Mouse (Mus musculus): Measurements from ENCODE around the gene Cp. TPM values are rescaled to one million over a fixed set of nuclear protein-coding genes. Genes with fewer than 3 reads are reported as not detected.
A peak's percentile ranks its signal among the peaks of the same experiment; 100 is the strongest.

Gene Cp
- total and polyA plus RNA-seq, 3 experiments: 0.28 to 4.8 (median 0.33) TPM

GRCm38 (mm10) chr3:20002786-20003185 lies 45.9 kb downstream of the Cp start:
- Histone ChIP-seq H3K36me3 (replicated peaks in 1 of 2; ENCODE audit: control insufficient read depth in 1 of 2, insufficient read depth in 1 of 2, low read length in 1 of 2) (peaks cover 40 to 64% of the 10 kb centered on the region in 2 experiments), H3K27ac (ENCODE audit: insufficient read depth, low read depth) (no peak overlapping the region)
- dilution Hi-C loops (cut with MboI; ENCODE audit: extremely low pct_ligation_motif_present, extremely low pct_unique_long_range_greater_than_20kb, low sequenced_read_pairs): no loop called here

DNA sequence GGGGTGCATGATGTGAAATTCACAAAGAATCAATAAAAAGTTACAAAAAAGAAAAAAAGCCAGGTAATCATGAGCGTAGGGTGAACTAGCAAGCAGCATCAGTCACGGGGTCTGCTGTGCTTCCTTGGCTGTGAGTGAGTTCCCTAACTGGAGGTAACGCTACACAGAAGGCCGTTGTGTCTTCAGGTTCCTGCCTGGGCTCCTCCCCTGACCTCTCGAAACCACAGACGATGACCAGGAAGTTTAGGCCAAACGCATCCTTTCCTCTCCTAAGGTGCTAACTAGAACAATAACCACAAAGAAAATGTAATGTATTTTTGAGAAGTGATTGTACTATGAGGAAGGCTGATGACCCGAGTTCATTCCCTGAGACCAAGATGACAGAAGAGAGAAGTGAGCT lies 47.6 kb downstream of the Cp start:
- peaks cover 43 to 70% of the 10 kb centered on the region in 2 experiments for H3K36me3 ChIP-seq (replicated peaks in 1 of 2; ENCODE audit: control insufficient read depth in 1 of 2, insufficient read depth in 1 of 2, low read length in 1 of 2)
- no peak for TF ChIP-seq E2F4 (IDR thresholded peaks at IDR 0.05; ENCODE audit: insufficient replicate concordance, low read depth, low read length)
- TF ChIP-seq POLR2AphosphoS2 (IDR thresholded peaks at IDR 0.05; ENCODE audit: low read depth, low read length): no peak
- TF ChIP-seq SIN3A (IDR thresholded peaks at IDR 0.05; ENCODE audit: low read length): no peak
- no peak for TF ChIP-seq EP300 (IDR thresholded peaks at IDR 0.05; ENCODE audit: low read length)
- no peak for TF ChIP-seq MAZ (IDR thresholded peaks at IDR 0.05; ENCODE audit: low read depth, low read length)
- no peak for TF ChIP-seq KAT2A (IDR thresholded peaks at IDR 0.05; ENCODE audit: insufficient replicate concordance, low read length)
- no peak for TF ChIP-seq GABPA (IDR thresholded peaks at IDR 0.05; ENCODE audit: insufficient replicate concordance, low read depth, low read length)
- TF ChIP-seq MAX (IDR thresholded peaks at IDR 0.05; ENCODE audit: low read length): no peak
- TF ChIP-seq ZNF384 (IDR thresholded peaks at IDR 0.05; ENCODE audit: low read depth, low read length): no peak
- TF ChIP-seq ZKSCAN1 (IDR thresholded peaks at IDR 0.05; ENCODE audit: borderline replicate concordance, low read depth, low read length): no peak
- no peak for TF ChIP-seq SMC3 (IDR thresholded peaks at IDR 0.05; ENCODE audit: low read depth, low read length)
- no peak for TF ChIP-seq HCFC1 (IDR thresholded peaks at IDR 0.05; ENCODE audit: low read depth, low read length)
- no peak for TF ChIP-seq MAFK (IDR thresholded peaks at IDR 0.05; ENCODE audit: insufficient replicate concordance, low read length)
- no peak for TF ChIP-seq RCOR1 (conservative IDR thresholded peaks at IDR 0.05; ENCODE audit: low read depth, low read length)
- TF ChIP-seq JUND (conservative IDR thresholded peaks at IDR 0.05; ENCODE audit: low read depth, low read length): no peak
- no peak for TF ChIP-seq NRF1 (IDR thresholded peaks at IDR 0.05; ENCODE audit: low read depth, low read length)
- TF ChIP-seq PAX5 (IDR thresholded peaks at IDR 0.05; ENCODE audit: low read length): no peak
- no peak for TF ChIP-seq MXI1 (IDR thresholded peaks at IDR 0.05; ENCODE audit: low read depth, low read length)
- no peak for TF ChIP-seq ELF1 (IDR thresholded peaks at IDR 0.05; ENCODE audit: low read depth, low read length)
- no peak for TF ChIP-seq CTCF (conservative IDR thresholded peaks at IDR 0.05 in 1 of 2, IDR thresholded peaks at IDR 0.05 in 1 of 2; ENCODE audit: low read depth in 2 of 2, low read length in 2 of 2)
- DNase-seq (ENCODE audit: extremely low read depth): no peak
- no peak overlapping the region for H3K9ac ChIP-seq (ENCODE audit: insufficient read depth, low read depth)
- H3K4me1 ChIP-seq (ENCODE audit: control insufficient read depth in 1 of 2, insufficient read depth in 2 of 2): peaks cover 0 to 7% of the 10 kb centered on the region in 2 experiments; a peak in 2 of 4 replicates
- no peaks in the 10 kb centered on the region for H3K79me2 ChIP-seq (replicated peaks; ENCODE audit: control insufficient read depth, extremely low read depth, insufficient read depth, poor library complexity, severe bottlenecking)
- dilution Hi-C loops (cut with MboI; ENCODE audit: extremely low pct_ligation_motif_present, extremely low pct_unique_long_range_greater_than_20kb, low sequenced_read_pairs): no loop called here
- H3K4me2 ChIP-seq (ENCODE audit: insufficient read depth, low read depth, poor library complexity, severe bottlenecking): no peak overlapping the region
- in situ Hi-C loops (cut with MboI; ENCODE audit: low pct_ligation_motif_present, low pct_unique_long_range_greater_than_20kb, low sequenced_read_pairs): no loop called here
- no peak overlapping the region for H3K27ac ChIP-seq (ENCODE audit: insufficient read depth, low read depth)
- no peaks in the 10 kb centered on the region for H3K9me3 ChIP-seq (replicated peaks; ENCODE audit: low read length)
- H3K4me3 ChIP-seq (replicated peaks in 1 of 3; ENCODE audit: low read depth in 2 of 3, low read length in 2 of 3, poor library complexity in 1 of 3): no peak overlapping the region
- no peaks in the 10 kb centered on the region for H3K27me3 ChIP-seq (replicated peaks)

More at GRCm38 (mm10) chr3:20002786-20003185, 45.9 kb downstream of the Cp start:
- no peaks in the 10 kb centered on the region for H3K27me3 ChIP-seq (replicated peaks)
- H3K4me1 ChIP-seq (ENCODE audit: control insufficient read depth in 1 of 2, insufficient read depth in 2 of 2): peaks cover 0 to 9% of the 10 kb centered on the region in 2 experiments; a peak in 2 of 4 replicates
- DNase-seq (ENCODE audit: extremely low read depth): peak; percentile 35
- H3K9me3 ChIP-seq (replicated peaks; ENCODE audit: low read length): no peaks in the 10 kb centered on the region
- in situ Hi-C loops (cut with MboI; ENCODE audit: low pct_ligation_motif_present, low pct_unique_long_range_greater_than_20kb, low sequenced_read_pairs): no loop called here
- H3K4me2 ChIP-seq (ENCODE audit: insufficient read depth, low read depth, poor library complexity, severe bottlenecking): no peak overlapping the region
- H3K4me3 ChIP-seq (replicated peaks in 1 of 3; ENCODE audit: low read depth in 2 of 3, low read length in 2 of 3, poor library complexity in 1 of 3): no peak overlapping the region
- TF ChIP-seq CTCF (conservative IDR thresholded peaks at IDR 0.05 in 1 of 2, IDR thresholded peaks at IDR 0.05 in 1 of 2; ENCODE audit: low read depth in 2 of 2, low read length in 2 of 2) (peak; percentile 42 to 78), SMC3 (IDR thresholded peaks at IDR 0.05; ENCODE audit: low read depth, low read length) (peak; percentile 72), USF2 (conservative IDR thresholded peaks at IDR 0.05; ENCODE audit: low read depth, low read length) (no peak), EP300 (IDR thresholded peaks at IDR 0.05; ENCODE audit: low read length) (no peak), CHD1 (IDR thresholded peaks at IDR 0.05; ENCODE audit: low read depth, low read length) (no peak), UBTF (IDR thresholded peaks at IDR 0.05; ENCODE audit: low read depth, low read length) (no peak), ZKSCAN1 (IDR thresholded peaks at IDR 0.05; ENCODE audit: borderline replicate concordance, low read depth, low read length) (no peak), KAT2A (IDR thresholded peaks at IDR 0.05; ENCODE audit: insufficient replicate concordance, low read length) (no peak), RCOR1 (conservative IDR thresholded peaks at IDR 0.05; ENCODE audit: low read depth, low read length) (no peak), MEF2A (IDR thresholded peaks at IDR 0.05; ENCODE audit: borderline replicate concordance, low read depth, low read length) (no peak), NELFE (IDR thresholded peaks at IDR 0.05; ENCODE audit: low read depth, low read length) (no peak), IRF4 (IDR thresholded peaks at IDR 0.05; ENCODE audit: low read depth, low read length) (no peak), RAD21 (IDR thresholded peaks at IDR 0.05; ENCODE audit: low read depth, low read length) (peak; percentile 41), ETS1 (conservative IDR thresholded peaks at IDR 0.05; ENCODE audit: low read depth, low read length) (no peak), ZMIZ1 (IDR thresholded peaks at IDR 0.05; ENCODE audit: low read depth, low read length) (no peak), HCFC1 (IDR thresholded peaks at IDR 0.05; ENCODE audit: low read depth, low read length) (no peak), MAX (IDR thresholded peaks at IDR 0.05; ENCODE audit: low read length) (no peak), USF1 (IDR thresholded peaks at IDR 0.05; ENCODE audit: low read depth, low read length) (no peak), TCF12 (IDR thresholded peaks at IDR 0.05; ENCODE audit: low read depth, low read length) (no peak), ZNF384 (IDR thresholded peaks at IDR 0.05; ENCODE audit: low read depth, low read length) (no peak), POLR2AphosphoS2 (IDR thresholded peaks at IDR 0.05; ENCODE audit: low read depth, low read length) (no peak), MYC (IDR thresholded peaks at IDR 0.05; ENCODE audit: low read depth, low read length) (peak; percentile 77), PAX5 (IDR thresholded peaks at IDR 0.05; ENCODE audit: low read length) (no peak)
- H3K9ac ChIP-seq (ENCODE audit: insufficient read depth, low read depth): no peak overlapping the region
- H3K79me2 ChIP-seq (replicated peaks; ENCODE audit: control insufficient read depth, extremely low read depth, insufficient read depth, poor library complexity, severe bottlenecking): no peaks in the 10 kb centered on the region
